Mouse (Mus musculus) embryonic facial prominence, embryonic 13.5 days (tissue): ENCODE data around the gene Rnf207. TPM values are rescaled to one million over a fixed set of nuclear protein-coding genes. Genes with fewer than 3 reads are reported as not detected.

Experiments
- polyA plus RNA-seq: library from polyadenylated mRNA; unstranded; fragments of >200 nt; fragmentation: Nextera tagmentation; extraction: Ambion mirVana; gene quantifications from 2 replicates; pipeline ENCODE4 v1.2.1, GENCODE M21; 2015

Gene Rnf207
- polyA plus RNA-seq, 1 experiment from 2014 or later, result 1.3 TPM

Other genes starting within 250 kb of the Rnf207 start
- 19.5 and 22.2 TPM in 2 replicates for gene Plekhg5, start 246.5 kb downstream of the Rnf207 start, polyA plus RNA-seq
- gene Tnfrsf25, start 203.1 kb downstream of the Rnf207 start, polyA plus RNA-seq, result 1.1 and 1.5 TPM in 2 replicates
- 3.4 and 5.9 TPM in 2 replicates for gene Espn, start 166.6 kb downstream of the Rnf207 start, polyA plus RNA-seq
- gene Hes2, start 160.1 kb downstream of the Rnf207 start, polyA plus RNA-seq, result 0.10 TPM in 1 of 2 replicates, not detected in the other
- 48.5 and 54.1 TPM in 2 replicates for gene Acot7, start 140.9 kb downstream of the Rnf207 start, polyA plus RNA-seq
- 11.1 TPM in 2 replicates for gene Gpr153, start 44.8 kb downstream of the Rnf207 start, polyA plus RNA-seq
- gene Hes3, start 27.3 kb downstream of the Rnf207 start, polyA plus RNA-seq, result not detected in 2 replicates
- 23.5 and 26.6 TPM in 2 replicates for gene Icmt, start 21.8 kb downstream of the Rnf207 start, polyA plus RNA-seq
- gene Rpl22, start 6.7 kb upstream of the Rnf207 start, polyA plus RNA-seq, result 447 and 449 TPM in 2 replicates
- gene Chd5, start 19.7 kb upstream of the Rnf207 start, polyA plus RNA-seq, result 2.5 and 2.6 TPM in 2 replicates
- gene Nphp4, start 157.7 kb upstream of the Rnf207 start, polyA plus RNA-seq, result 2.8 and 3.0 TPM in 2 replicates
- gene Kcnab2, start 158.9 kb upstream of the Rnf207 start, polyA plus RNA-seq, result 9.2 and 9.6 TPM in 2 replicates